In genomic region chr13:57908266-57908582, GRCm38 (mm10) we compare ENCODE assay signal across 9 mouse cellular contexts. TPM values are rescaled to one million over a fixed set of nuclear protein-coding genes. Genes with fewer than 3 reads are reported as not detected.
DNase-seq lines count a peak whose midpoint lies in the region; ATAC-seq and TF ChIP-seq lines count a peak whose summit lies in the region.
"Had no signal": no experiment of that assay in that cellular context is flagged by ENCODE, and none has a peak within 500 bp of the region (broad histone marks: within the 10 kb centered on the region; RNA-seq: fewer than 3 reads in every experiment).

Gene Spock1 (minus strand): TSS chr13:57908332.

- H3K9ac ChIP-seq in heart, embryonic 14.5 days (ENCODE audit: low read length): peak within 1 kb of the TSS; percentile 38; the same call in 1 of the 2 replicates

- no peaks in the 10 kb centered on the region for H3K36me3 ChIP-seq in forebrain, embryonic 10.5 days (replicated peaks)
- H3K36me3 ChIP-seq in heart, embryonic 14.5 days (ENCODE audit: control insufficient read depth, insufficient read depth, low read length): no peaks in the 10 kb centered on the region
- no peaks in the 10 kb centered on the region for H3K36me3 ChIP-seq in testis, adult 2 months (ENCODE audit: control insufficient read depth, insufficient read depth, low read length)

- 0 out of 2 replicates have a peak, but pooled peaks cover 4% of the 10 kb centered on the region for H3K9me3 ChIP-seq in forebrain, embryonic 10.5 days
- H3K9me3 ChIP-seq in heart, embryonic 14.5 days (ENCODE audit: control insufficient read depth, low read length): no peaks in the 10 kb centered on the region

- TF ChIP-seq POLR2A in testis, adult 2 months (IDR thresholded peaks at IDR 0.05; ENCODE audit: control insufficient read depth, low read depth, low read length): no peak

- H3K4me2 ChIP-seq in heart, embryonic 14.5 days (ENCODE audit: low read length): peak within 1 kb of the TSS; percentile 69

- WGBS in forebrain, embryonic 10.5 days: 1% methylated on average over 32 of the region's 32 CpGs
- WGBS in heart, embryonic 14.5 days: under 1% methylated on average over 32 of the region's 32 CpGs

- TF ChIP-seq CTCF in testis, adult 2 months (IDR thresholded peaks at IDR 0.05; ENCODE audit: control insufficient read depth, insufficient read depth, insufficient replicate concordance, low read depth, low read length): peak; percentile 90

- 0 out of 2 replicates have a peak, but pooled peaks have one; percentile 46 for ATAC-seq in heart, embryonic 14.5 days (ENCODE audit: insufficient number of reproducible peaks, insufficient read depth, low FRiP score, low read depth)

- H3K27me3 ChIP-seq in forebrain, embryonic 10.5 days (ENCODE audit: poor library complexity, severe bottlenecking): peaks cover 54% of the 10 kb centered on the region
- peaks cover 44% of the 10 kb centered on the region for H3K27me3 ChIP-seq in heart, embryonic 14.5 days (ENCODE audit: control insufficient read depth, insufficient read depth, low read length)
- no peaks in the 10 kb centered on the region for H3K27me3 ChIP-seq in testis, adult 2 months (ENCODE audit: control insufficient read depth, insufficient read depth, low read length)
- H3K27me3 ChIP-seq: CH12.LX had no signal

- peak within 1 kb of the TSS; percentile 63 for H3K4me3 ChIP-seq in forebrain, embryonic 10.5 days
- H3K4me3 ChIP-seq in heart, embryonic 14.5 days (ENCODE audit: control insufficient read depth in 1 of 2, insufficient read depth in 1 of 2, low read depth in 1 of 2, low read length in 2 of 2): peak within 1 kb of the TSS; percentile 28 to 41
- peak within 1 kb of the TSS; percentile 11 for H3K4me3 ChIP-seq in testis, adult 2 months (ENCODE audit: control insufficient read depth, low read depth, low read length)

- peak; percentile 33 to 39 for DNase-seq in B cell, adult 2 months
- peak; percentile 36 for DNase-seq in c-Kit-negative CD71-positive TER-119-positive erythroid progenitor cells, embryonic 14.5 days (ENCODE audit: low read depth, low spot score)
- DNase-seq in forebrain, embryonic 10.5 days (ENCODE audit: extremely low spot score, low spot score): peak; percentile 87
- DNase-seq in kidney, postnatal 10 days: peak; percentile 91
- peak; percentile 82 for DNase-seq in liver
- peak; percentile 1 for DNase-seq in natural killer cell, adult 2 months (ENCODE audit: low spot score in 2 of 2)

- peaks cover 12% of the 10 kb centered on the region for H3K4me1 ChIP-seq in forebrain, embryonic 10.5 days
- H3K4me1 ChIP-seq in heart, embryonic 14.5 days (ENCODE audit: control insufficient read depth in 2 of 2, insufficient read depth in 2 of 2, low read length in 2 of 2): peaks cover 6 to 9% of the 10 kb centered on the region in 2 experiments; a peak in 2 of 4 replicates
- peaks cover 6% of the 10 kb centered on the region for H3K4me1 ChIP-seq in testis, adult 2 months (ENCODE audit: control insufficient read depth, insufficient read depth, low read length)

- H3K27ac ChIP-seq in forebrain, embryonic 10.5 days: peak within 1 kb of the TSS; percentile 76
- no peak within 1 kb of the TSS for H3K27ac ChIP-seq in heart, embryonic 14.5 days (replicated peaks in 1 of 2; ENCODE audit: control insufficient read depth in 1 of 2, insufficient read depth in 1 of 2, low read depth in 2 of 2, low read length in 2 of 2)
- H3K27ac ChIP-seq in testis, adult 2 months (ENCODE audit: control insufficient read depth, insufficient read depth, low read depth, low read length): no peak within 1 kb of the TSS

RNA-seq across cellular contexts. Expression of gene Spock1, which starts in this region (rescaled TPM):
- 1.1 and 1.2 TPM in 2 replicates for polyA plus RNA-seq in forebrain, embryonic 10.5 days (2016; fragmentation: Nextera tagmentation; extraction: Ambion mirVana)
- 0.59 and 0.70 TPM in 2 replicates for polyA plus RNA-seq in heart, embryonic 14.5 days (2014; fragmentation: Nextera tagmentation; extraction: Ambion mirVana)
- 0.70 and 0.79 TPM in 2 replicates for polyA plus RNA-seq in testis, adult 2 months (2012; rRNA removed)

Comparison
In these comparisons a context has a peak if more than half of its experiments do, and no peak if none do; other contexts are left out.
1. Peak in ATAC-seq, H3K4me3 ChIP-seq, H3K9ac ChIP-seq and H3K4me2 ChIP-seq in heart, embryonic 14.5 days; RNA of the gene not detected or under 1 TPM.
2. DNase-seq: peak in every context shown above with its lines; median percentile 91 in kidney, postnatal 10 days; 87 in forebrain, embryonic 10.5 days; 82 in liver; 36 in B cell, adult 2 months; 36 in c-Kit-negative CD71-positive TER-119-positive erythroid progenitor cells, embryonic 14.5 days; 1 in natural killer cell, adult 2 months.
3. H3K4me3 ChIP-seq: peak in every context shown above with its lines; median percentile 63 in forebrain, embryonic 10.5 days; 34 in heart, embryonic 14.5 days; 11 in testis, adult 2 months.